Mouse (Mus musculus): ENCODE data around the gene Ppp1r27. TPM values are rescaled to one million over a fixed set of nuclear protein-coding genes. Genes with fewer than 3 reads are reported as not detected.

Gene Ppp1r27
- polyA plus RNA-seq (2012; rRNA removed) = 0.22 TPM in 1 of 2 replicates, not detected in the other

GRCm38 (mm10) chr11:120550810-120551440, at the start of gene Ppp1r27:
Ppp1r27 (minus strand) TSS chr11:120551132.

GRCm38 (mm10) chr11:120598283-120598989, 47.5 kb upstream of the Ppp1r27 start, which contains the start of the genes Alyref and Anapc11:
Alyref (minus strand) TSS chr11:120598365.
Anapc11 (plus strand) TSS chr11:120598421.

GRCm38 (mm10) chr11:120581490-120582267, 30.7 kb upstream of the Ppp1r27 start, which contains the start of gene Arhgdia:
Arhgdia (minus strand) TSS chr11:120581624.

GRCm38 (mm10) chr11:120572752-120573584, 22.0 kb upstream of the Ppp1r27 start, which contains the start of gene P4hb:
P4hb (minus strand) TSS chr11:120573253.

GRCm38 (mm10) chr11:120549168-120549945, 1.6 kb downstream of the Ppp1r27 start, which contains the start of gene Mcrip1:
Mcrip1 (minus strand) TSS chr11:120549727.

GRCm38 (mm10) chr11:120530085-120530964, 20.6 kb downstream of the Ppp1r27 start, which contains the start of gene Gcgr:
Gcgr (plus strand) TSS chr11:120530699.

Other genes with a start within 250 kb of the Ppp1r27 start
- 1,314 and 1,733 TPM in 2 replicates for gene Actg1, start 202.6 kb downstream of the Ppp1r27 start, polyA plus RNA-seq (2012; rRNA removed)
- 0.16 TPM in 1 of 2 replicates, not detected in the other for gene Fscn2, start 189.6 kb downstream of the Ppp1r27 start, polyA plus RNA-seq (2012; rRNA removed)
- 64.7 and 65.7 TPM in 2 replicates for gene Faap100, start 172.4 kb downstream of the Ppp1r27 start, polyA plus RNA-seq (2012; rRNA removed)
- 62.4 and 84.3 TPM in 2 replicates for gene Nploc4, start 113.4 kb downstream of the Ppp1r27 start, polyA plus RNA-seq (2012; rRNA removed)
- gene Tspan10, start 108.5 kb downstream of the Ppp1r27 start, polyA plus RNA-seq (2012; rRNA removed) = 0.19 and 0.41 TPM in 2 replicates
- gene Pde6g, start 97.6 kb downstream of the Ppp1r27 start, polyA plus RNA-seq (2012; rRNA removed) = 0.55 and 0.56 TPM in 2 replicates
- 25.9 and 35.8 TPM in 2 replicates for gene Oxld1, start 93.1 kb downstream of the Ppp1r27 start, polyA plus RNA-seq (2012; rRNA removed)
- 9.6 and 10.4 TPM in 2 replicates for gene Ccdc137, start 93.0 kb downstream of the Ppp1r27 start, polyA plus RNA-seq (2012; rRNA removed)
- 23.7 and 24.4 TPM in 2 replicates for gene Arl16, start 83.5 kb downstream of the Ppp1r27 start, polyA plus RNA-seq (2012; rRNA removed)
- 196 and 363 TPM in 2 replicates for gene Mrpl12, start 66.5 kb downstream of the Ppp1r27 start, polyA plus RNA-seq (2012; rRNA removed)
- gene Slc25a10, start 59.3 kb downstream of the Ppp1r27 start, polyA plus RNA-seq (2012; rRNA removed) = 357 and 440 TPM in 2 replicates
- gene Gcgr, start 20.4 kb downstream of the Ppp1r27 start, polyA plus RNA-seq (2012; rRNA removed) = 0.35 and 0.95 TPM in 2 replicates
- gene Mcrip1, start 1.4 kb downstream of the Ppp1r27 start, polyA plus RNA-seq (2012; rRNA removed) = 51.3 and 59.4 TPM in 2 replicates
- gene P4hb, start 22.1 kb upstream of the Ppp1r27 start, polyA plus RNA-seq (2012; rRNA removed) = 238 and 254 TPM in 2 replicates
- 643 and 823 TPM in 2 replicates for gene Arhgdia, start 30.5 kb upstream of the Ppp1r27 start, polyA plus RNA-seq (2012; rRNA removed)
- 25.4 and 31.6 TPM in 2 replicates for gene Alyref, start 47.2 kb upstream of the Ppp1r27 start, polyA plus RNA-seq (2012; rRNA removed)
- gene Anapc11, start 47.3 kb upstream of the Ppp1r27 start, polyA plus RNA-seq (2012; rRNA removed) = 119 and 133 TPM in 2 replicates
- 5.5 and 6.3 TPM in 2 replicates for gene Npb, start 57.3 kb upstream of the Ppp1r27 start, polyA plus RNA-seq (2012; rRNA removed)
- 325 and 389 TPM in 2 replicates for gene Pcyt2, start 66.8 kb upstream of the Ppp1r27 start, polyA plus RNA-seq (2012; rRNA removed)
- gene Sirt7, start 74.1 kb upstream of the Ppp1r27 start, polyA plus RNA-seq (2012; rRNA removed) = 109 and 125 TPM in 2 replicates
- 32.4 and 38.3 TPM in 2 replicates for gene Mafg, start 82.5 kb upstream of the Ppp1r27 start, polyA plus RNA-seq (2012; rRNA removed)
- 30.3 and 39.3 TPM in 2 replicates for gene Pycr1, start 92.6 kb upstream of the Ppp1r27 start, polyA plus RNA-seq (2012; rRNA removed)
- gene Myadml2, start 97.0 kb upstream of the Ppp1r27 start, polyA plus RNA-seq (2012; rRNA removed) = 0.13 and 0.42 TPM in 2 replicates
- gene Notum, start 110.0 kb upstream of the Ppp1r27 start, polyA plus RNA-seq (2012; rRNA removed) = 0.80 and 0.83 TPM in 2 replicates
- 93.2 and 102 TPM in 2 replicates for gene Aspscr1, start 121.8 kb upstream of the Ppp1r27 start, polyA plus RNA-seq (2012; rRNA removed)
- 73.6 and 85.1 TPM in 2 replicates for gene Cenpx, start 162.6 kb upstream of the Ppp1r27 start, polyA plus RNA-seq (2012; rRNA removed)
- gene Lrrc45, start 162.8 kb upstream of the Ppp1r27 start, polyA plus RNA-seq (2012; rRNA removed) = 39.0 and 42.1 TPM in 2 replicates
- gene Rac3, start 170.3 kb upstream of the Ppp1r27 start, polyA plus RNA-seq (2012; rRNA removed) = 18.7 and 26.9 TPM in 2 replicates
- 198 and 220 TPM in 2 replicates for gene Dcxr, start 176.1 kb upstream of the Ppp1r27 start, polyA plus RNA-seq (2012; rRNA removed)
- gene Cbr2, start 181.0 kb upstream of the Ppp1r27 start, polyA plus RNA-seq (2012; rRNA removed) = 100 and 126 TPM in 2 replicates
- 1.5 and 3.1 TPM in 2 replicates for gene Hmga1b, start 211.7 kb upstream of the Ppp1r27 start, polyA plus RNA-seq (2012; rRNA removed)
- gene Rfng, start 233.1 kb upstream of the Ppp1r27 start, polyA plus RNA-seq (2012; rRNA removed) = 61.7 and 67.2 TPM in 2 replicates
- 119 and 127 TPM in 2 replicates for gene Gps1, start 233.1 kb upstream of the Ppp1r27 start, polyA plus RNA-seq (2012; rRNA removed)
- gene Dus1l, start 245.3 kb upstream of the Ppp1r27 start, polyA plus RNA-seq (2012; rRNA removed) = 36.2 and 39.8 TPM in 2 replicates

Measured in colon, adult 2 months (tissue).